Mouse (Mus musculus) olfactory bulb, adult 2 months (tissue): ENCODE measurements around the gene Tmbim7. TPM values are rescaled to one million over a fixed set of nuclear protein-coding genes. Genes with fewer than 3 reads are reported as not detected.
"Not testable (repeated sequence)": the region's sequence is repeated elsewhere in the genome, so short reads cannot be mapped to it uniquely, and the experiment has no call there.

ENCODE experiments used
- H3K27ac ChIP-seq: fragments of 200-500 bp; 2 replicates; pipeline ENCODE4 v1.5.1; 2012; ENCODE audit warnings: low read depth, low read length; ENCODE audit not compliant: insufficient read depth
- H3K4me1 ChIP-seq: fragments of 200-500 bp; 2 replicates; pipeline ENCODE4 v1.6.1; 2012; ENCODE audit warnings: low read length; ENCODE audit not compliant: control insufficient read depth, insufficient read depth
- H3K4me3 ChIP-seq: fragments of 200-500 bp; 2 replicates; pipeline ENCODE4 v1.5.1; 2012; ENCODE audit warnings: mild to moderate bottlenecking, low read depth, low read length, moderate library complexity; ENCODE audit not compliant: insufficient read depth
- CTCF ChIP-seq: fragments of 200-500 bp; IDR thresholded peaks from 2 replicates; pipeline ENCODE4 v1.5.1; 2012; ENCODE audit warnings: low read depth, mild to moderate bottlenecking, low read length, moderate library complexity; ENCODE audit not compliant: insufficient read depth
- POLR2A ChIP-seq: fragments of 200-500 bp; IDR thresholded peaks from 2 replicates; pipeline ENCODE4 v1.6.1; 2012; ENCODE audit warnings: mild to moderate bottlenecking, low read depth, low read length, moderate library complexity; ENCODE audit not compliant: insufficient read depth
- WGBS: fragments of 180-500 bp; shearing (Covaris S2); methylation state at CpG from one replicate; pipeline ENCODE4 v1.1.7; 2018; 5-methylcytosine and 5-hydroxymethylcytosine counted together
- polyA plus RNA-seq: library from polyadenylated mRNA; stranded (reverse); fragments of >200 nt; gene quantifications from 2 replicates; pipeline ENCODE4 v1.2.4, GENCODE M21; 2012; ENCODE audit warnings: low replicate concordance; ENCODE audit not compliant: missing spikeins, insufficient read depth, insufficient read length

Gene Tmbim7
- not detected in 2 replicates for polyA plus RNA-seq

- H3K27ac ChIP-seq = no peak within 1 kb of the TSS
- H3K4me1 ChIP-seq = peaks cover 2% of the 10 kb centered on the region; the same call in 1 of the 2 replicates
- WGBS = 67% methylated on average over 6 of the region's 6 CpGs
- H3K4me3 ChIP-seq = no peak within 1 kb of the TSS
- TF ChIP-seq CTCF (no peak), POLR2A (no peak)
These were observed at the start of gene Tmbim7 for GRCm38 (mm10) chr5:3650881-3651280. Gene Tmbim7, plus strand, starts transcription at chr5:3651181.

DNA sequence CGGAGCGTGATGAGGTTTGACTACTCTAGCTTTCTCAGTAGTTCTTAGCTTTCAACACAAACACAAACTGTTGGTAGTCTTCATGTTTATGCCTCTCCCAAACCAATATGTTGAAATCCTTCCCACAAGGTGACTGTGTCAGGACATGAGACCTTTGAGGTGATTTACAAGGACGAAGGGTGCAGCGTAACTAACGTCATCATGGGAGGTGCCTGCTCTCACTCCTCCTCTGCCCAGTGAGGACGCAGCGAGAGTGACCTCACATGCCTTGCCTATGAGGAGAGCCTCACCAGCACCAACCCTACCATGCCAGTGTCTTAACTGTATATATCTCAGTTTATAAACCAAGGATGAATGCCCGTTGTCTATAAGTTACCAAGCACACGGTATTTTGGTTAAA, 43.9 kb upstream of the Tmbim7 start:
- Histone ChIP-seq H3K27ac (no peak overlapping the region), H3K4me3 (no peak overlapping the region), H3K4me1 (no peaks in the 10 kb centered on the region)
- TF ChIP-seq CTCF = no peak
- no peak for TF ChIP-seq POLR2A
- WGBS = 97% methylated on average over 9 of the region's 9 CpGs

- no peaks in the 10 kb centered on the region for H3K4me1 ChIP-seq
- no peak overlapping the region for H3K4me3 ChIP-seq
- TF ChIP-seq POLR2A (no peak), CTCF (no peak)
- no peak overlapping the region for H3K27ac ChIP-seq
- whole genome bisulfite sequencing = 94% methylated on average over 7 of the region's 7 CpGs
These were observed 41.7 kb upstream of the Tmbim7 start for GRCm38 (mm10) chr5:3609241-3609640.

DNA sequence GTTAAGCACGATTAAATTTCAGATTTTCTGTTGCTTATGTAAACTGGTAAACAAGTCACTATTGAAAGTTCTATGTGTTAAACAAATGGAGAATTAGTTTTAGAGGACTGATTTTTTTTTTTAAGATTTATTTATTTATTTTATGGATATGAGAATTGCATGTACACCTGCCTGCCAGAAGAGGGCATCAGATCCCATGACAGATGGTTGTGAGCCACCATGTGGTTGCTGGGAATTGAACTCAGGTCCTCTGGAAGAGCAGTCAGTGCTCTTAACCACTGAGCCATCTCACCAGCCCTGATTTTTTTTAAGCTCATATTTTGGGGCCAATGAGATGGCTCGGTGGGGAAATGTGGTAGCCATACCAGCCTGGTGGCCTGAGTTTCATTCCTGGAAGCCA, 39.1 kb upstream of the Tmbim7 start:
- H3K4me3 ChIP-seq, H3K27ac ChIP-seq, H3K4me1 ChIP-seq: not testable (repeated sequence)
- WGBS = 92% methylated on average over 2 of the region's 2 CpGs

- H3K4me3 ChIP-seq = no peak overlapping the region
- no peaks in the 10 kb centered on the region for H3K4me1 ChIP-seq
- H3K27ac ChIP-seq = no peak overlapping the region
- 88% methylated on average over 7 of the region's 7 CpGs for WGBS
- no peak for TF ChIP-seq CTCF
- no peak for TF ChIP-seq POLR2A
These were observed 30.5 kb upstream of the Tmbim7 start for GRCm38 (mm10) chr5:3620486-3620885.

DNA sequence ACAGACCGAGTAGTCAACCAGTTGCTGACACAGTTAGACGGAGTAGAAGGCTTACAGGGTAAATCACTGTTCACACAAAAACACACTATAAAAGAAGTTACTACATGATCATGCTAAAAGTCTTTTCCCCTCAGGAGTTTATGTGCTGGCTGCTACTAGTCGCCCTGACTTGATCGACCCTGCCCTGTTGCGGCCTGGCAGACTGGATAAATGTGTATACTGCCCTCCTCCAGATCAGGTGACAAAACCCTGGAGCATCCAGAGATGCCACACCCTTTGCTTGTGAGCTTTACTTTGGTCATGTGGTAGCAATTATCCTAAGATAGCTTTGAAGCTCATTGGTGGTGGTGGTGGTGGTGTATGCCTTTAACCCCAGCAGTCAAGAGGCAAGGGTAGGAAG, 20.9 kb upstream of the Tmbim7 start:
- TF ChIP-seq CTCF (no peak), POLR2A (no peak)
- Histone ChIP-seq H3K27ac (no peak overlapping the region), H3K4me3 (no peak overlapping the region), H3K4me1 (no peaks in the 10 kb centered on the region)
- 98% methylated on average over 5 of the region's 5 CpGs for whole genome bisulfite sequencing

DNA sequence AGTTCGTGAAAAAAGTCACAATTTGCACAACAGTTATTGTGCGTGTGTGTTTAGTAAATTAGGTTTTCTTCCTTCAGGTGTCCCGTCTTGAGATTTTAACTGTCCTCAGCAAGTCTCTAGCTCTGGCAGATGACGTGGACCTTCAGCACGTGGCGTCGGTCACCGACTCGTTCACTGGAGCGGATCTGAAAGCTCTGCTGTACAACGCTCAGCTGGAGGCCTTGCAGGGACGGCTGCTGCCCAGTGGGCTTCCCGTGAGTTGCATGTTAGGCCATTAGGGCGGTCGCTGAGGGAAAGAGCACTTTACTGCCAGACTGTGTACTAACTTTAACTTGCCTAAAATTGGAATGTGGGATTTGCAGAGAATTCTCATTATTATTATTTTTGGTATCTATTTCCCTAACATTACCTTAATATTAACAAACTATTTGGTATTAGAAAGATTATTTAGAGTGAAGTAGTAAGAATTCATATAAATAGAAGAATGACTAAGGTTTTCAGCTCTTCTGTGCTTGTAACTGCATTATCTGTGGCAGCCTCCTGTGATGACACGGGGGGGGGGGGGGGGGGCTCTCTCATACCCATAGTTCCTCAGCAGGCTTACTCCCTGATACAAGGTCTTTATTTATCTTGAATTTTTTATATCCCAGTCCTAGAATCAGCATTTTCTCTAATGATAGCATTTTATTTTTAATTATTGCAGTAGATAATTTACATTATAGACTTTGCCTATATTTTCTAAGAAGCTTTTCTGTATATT, 19.3 kb upstream of the Tmbim7 start:
- TF ChIP-seq POLR2A (no peak), CTCF (no peak)
- H3K4me3 ChIP-seq = no peak overlapping the region
- no peaks in the 10 kb centered on the region for H3K4me1 ChIP-seq
- WGBS = 58% methylated on average over 16 of the region's 16 CpGs
- no peak overlapping the region for H3K27ac ChIP-seq

GRCm38 (mm10) chr5:3632285-3632684, 18.7 kb upstream of the Tmbim7 start:
- no peak overlapping the region for H3K4me3 ChIP-seq
- TF ChIP-seq CTCF = no peak
- TF ChIP-seq POLR2A = no peak
- no peaks in the 10 kb centered on the region for H3K4me1 ChIP-seq
- 89% methylated on average over 5 of the region's 5 CpGs for WGBS
- no peak overlapping the region for H3K27ac ChIP-seq

- 94% methylated on average over 13 of the region's 13 CpGs for WGBS
- no peaks in the 10 kb centered on the region for H3K4me1 ChIP-seq
- H3K27ac ChIP-seq = no peak overlapping the region
- H3K4me3 ChIP-seq = no peak overlapping the region
- TF ChIP-seq POLR2A (no peak), CTCF (no peak)
These were observed 17.7 kb upstream of the Tmbim7 start for GRCm38 (mm10) chr5:3633315-3633714.

DNA sequence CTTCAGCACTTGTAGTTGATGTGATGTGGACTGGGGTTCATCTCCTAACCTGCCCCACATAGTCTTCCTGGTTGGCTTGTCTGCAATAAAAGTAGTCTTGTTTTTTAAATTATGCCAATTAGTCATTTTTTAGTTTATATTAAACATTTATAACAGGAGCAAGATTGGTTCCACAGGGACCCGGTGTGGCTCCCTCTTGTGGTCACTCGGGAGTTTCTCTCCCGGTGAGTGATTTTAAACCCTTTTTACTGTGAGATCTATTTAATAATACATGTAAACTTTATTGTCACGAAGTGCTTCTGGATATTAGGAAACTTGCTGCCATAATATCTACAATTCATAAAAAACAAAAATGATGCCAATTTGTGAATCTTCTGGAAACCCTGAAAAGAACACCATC, 17.0 kb upstream of the Tmbim7 start:
- Histone ChIP-seq H3K4me1 (no peaks in the 10 kb centered on the region), H3K27ac (no peak overlapping the region), H3K4me3 (no peak overlapping the region)
- WGBS = 75% methylated on average over 4 of the region's 4 CpGs
- no peak for TF ChIP-seq CTCF
- no peak for TF ChIP-seq POLR2A
